Mouse (Mus musculus): ENCODE measurements around the gene Opcml. TPM values are rescaled to one million over a fixed set of nuclear protein-coding genes. Genes with fewer than 3 reads are reported as not detected.

Opcml gene
- polyA plus RNA-seq, 1 experiment: 0.06 TPM

GRCm38 (mm10) chr9:28662882-28663281 lies 872.3 kb downstream of the Opcml start:
- no peak overlapping the region for H3K4me3 ChIP-seq (ENCODE audit: insufficient read depth, poor library complexity, severe bottlenecking)
- H3K36me3 ChIP-seq (ENCODE audit: control insufficient read depth, insufficient read depth): no peaks in the 10 kb centered on the region
- no peaks in the 10 kb centered on the region for H3K79me2 ChIP-seq (ENCODE audit: control insufficient read depth, insufficient read depth)
- no peaks in the 10 kb centered on the region for H3K79me3 ChIP-seq (ENCODE audit: low read depth)
- TF ChIP-seq MYOD1 (IDR thresholded peaks at IDR 0.05; ENCODE audit: control insufficient read depth, insufficient read length, low read depth) (no peak), MAX (IDR thresholded peaks at IDR 0.05) (no peak), MYOG (IDR thresholded peaks at IDR 0.05; ENCODE audit: control insufficient read depth, extremely low read depth, insufficient read length) (no peak), FOSL1 (IDR thresholded peaks at IDR 0.05; ENCODE audit: insufficient read depth, low read length, poor library complexity, severe bottlenecking) (no peak), CEBPB (IDR thresholded peaks at IDR 0.05; ENCODE audit: low read depth) (no peak), USF1 (IDR thresholded peaks at IDR 0.05; ENCODE audit: low read depth) (no peak), CTCF (IDR thresholded peaks at IDR 0.05; ENCODE audit: control insufficient read depth, insufficient read depth, insufficient read length) (no peak)
- H3K27me3 ChIP-seq (ENCODE audit: control insufficient read depth, insufficient read depth, insufficient read length): no peaks in the 10 kb centered on the region
- no peak overlapping the region for H3ac ChIP-seq (ENCODE audit: control insufficient read depth, insufficient read length, low read depth)

GRCm38 (mm10) chr9:28680309-28680708 lies 889.7 kb downstream of the Opcml start:
- no peak overlapping the region for H3K4me3 ChIP-seq (ENCODE audit: insufficient read depth, poor library complexity, severe bottlenecking)
- H3ac ChIP-seq (ENCODE audit: control insufficient read depth, insufficient read length, low read depth): no peak overlapping the region
- H3K79me3 ChIP-seq (ENCODE audit: low read depth): no peaks in the 10 kb centered on the region
- TF ChIP-seq MYOG (IDR thresholded peaks at IDR 0.05; ENCODE audit: control insufficient read depth, extremely low read depth, insufficient read length): no peak
- no peak for TF ChIP-seq MYOD1 (IDR thresholded peaks at IDR 0.05; ENCODE audit: control insufficient read depth, insufficient read length, low read depth)
- no peak for TF ChIP-seq USF1 (IDR thresholded peaks at IDR 0.05; ENCODE audit: low read depth)
- TF ChIP-seq CTCF (IDR thresholded peaks at IDR 0.05; ENCODE audit: control insufficient read depth, insufficient read depth, insufficient read length): no peak
- no peak for TF ChIP-seq CEBPB (IDR thresholded peaks at IDR 0.05; ENCODE audit: low read depth)
- TF ChIP-seq FOSL1 (IDR thresholded peaks at IDR 0.05; ENCODE audit: insufficient read depth, low read length, poor library complexity, severe bottlenecking): no peak
- no peak for TF ChIP-seq MAX (IDR thresholded peaks at IDR 0.05)
- H3K27me3 ChIP-seq (ENCODE audit: control insufficient read depth, insufficient read depth, insufficient read length): no peaks in the 10 kb centered on the region
- H3K36me3 ChIP-seq (ENCODE audit: control insufficient read depth, insufficient read depth): no peaks in the 10 kb centered on the region
- no peaks in the 10 kb centered on the region for H3K79me2 ChIP-seq (ENCODE audit: control insufficient read depth, insufficient read depth)

GRCm38 (mm10) chr9:28681252-28682037 lies 890.9 kb downstream of the Opcml start:
- no peaks in the 10 kb centered on the region for H3K27me3 ChIP-seq (ENCODE audit: control insufficient read depth, insufficient read depth, insufficient read length)
- H3K4me3 ChIP-seq (ENCODE audit: insufficient read depth, poor library complexity, severe bottlenecking): no peak overlapping the region
- H3K79me2 ChIP-seq (ENCODE audit: control insufficient read depth, insufficient read depth): no peaks in the 10 kb centered on the region
- no peak overlapping the region for H3ac ChIP-seq (ENCODE audit: control insufficient read depth, insufficient read length, low read depth)
- no peaks in the 10 kb centered on the region for H3K79me3 ChIP-seq (ENCODE audit: low read depth)
- no peaks in the 10 kb centered on the region for H3K36me3 ChIP-seq (ENCODE audit: control insufficient read depth, insufficient read depth)
- TF ChIP-seq CTCF (IDR thresholded peaks at IDR 0.05; ENCODE audit: control insufficient read depth, insufficient read depth, insufficient read length) (no peak), MYOG (IDR thresholded peaks at IDR 0.05; ENCODE audit: control insufficient read depth, extremely low read depth, insufficient read length) (no peak), MYOD1 (IDR thresholded peaks at IDR 0.05; ENCODE audit: control insufficient read depth, insufficient read length, low read depth) (no peak), FOSL1 (IDR thresholded peaks at IDR 0.05; ENCODE audit: insufficient read depth, low read length, poor library complexity, severe bottlenecking) (no peak), USF1 (IDR thresholded peaks at IDR 0.05; ENCODE audit: low read depth) (no peak), CEBPB (IDR thresholded peaks at IDR 0.05; ENCODE audit: low read depth) (no peak), MAX (IDR thresholded peaks at IDR 0.05) (no peak)

GRCm38 (mm10) chr9:28683951-28684470 lies 893.4 kb downstream of the Opcml start:
- Histone ChIP-seq H3K36me3 (ENCODE audit: control insufficient read depth, insufficient read depth) (no peaks in the 10 kb centered on the region), H3ac (ENCODE audit: control insufficient read depth, insufficient read length, low read depth) (no peak overlapping the region), H3K79me3 (ENCODE audit: low read depth) (no peaks in the 10 kb centered on the region), H3K27me3 (ENCODE audit: control insufficient read depth, insufficient read depth, insufficient read length) (no peaks in the 10 kb centered on the region), H3K4me3 (ENCODE audit: insufficient read depth, poor library complexity, severe bottlenecking) (no peak overlapping the region), H3K79me2 (ENCODE audit: control insufficient read depth, insufficient read depth) (no peaks in the 10 kb centered on the region)
- TF ChIP-seq MYOD1 (IDR thresholded peaks at IDR 0.05; ENCODE audit: control insufficient read depth, insufficient read length, low read depth) (no peak), USF1 (IDR thresholded peaks at IDR 0.05; ENCODE audit: low read depth) (no peak)

- H3K4me3 ChIP-seq (ENCODE audit: insufficient read depth, poor library complexity, severe bottlenecking): no peak overlapping the region
- H3ac ChIP-seq (ENCODE audit: control insufficient read depth, insufficient read length, low read depth): no peak overlapping the region
- H3K79me2 ChIP-seq (ENCODE audit: control insufficient read depth, insufficient read depth): no peaks in the 10 kb centered on the region
- H3K79me3 ChIP-seq (ENCODE audit: low read depth): no peaks in the 10 kb centered on the region
- no peaks in the 10 kb centered on the region for H3K27me3 ChIP-seq (ENCODE audit: control insufficient read depth, insufficient read depth, insufficient read length)
- TF ChIP-seq FOSL1 (IDR thresholded peaks at IDR 0.05; ENCODE audit: insufficient read depth, low read length, poor library complexity, severe bottlenecking): no peak
- no peak for TF ChIP-seq CEBPB (IDR thresholded peaks at IDR 0.05; ENCODE audit: low read depth)
- no peak for TF ChIP-seq CTCF (IDR thresholded peaks at IDR 0.05; ENCODE audit: control insufficient read depth, insufficient read depth, insufficient read length)
- no peak for TF ChIP-seq MYOD1 (IDR thresholded peaks at IDR 0.05; ENCODE audit: control insufficient read depth, insufficient read length, low read depth)
- TF ChIP-seq USF1 (IDR thresholded peaks at IDR 0.05; ENCODE audit: low read depth): no peak
- no peak for TF ChIP-seq MAX (IDR thresholded peaks at IDR 0.05)
- no peak for TF ChIP-seq MYOG (IDR thresholded peaks at IDR 0.05; ENCODE audit: control insufficient read depth, extremely low read depth, insufficient read length)
- H3K36me3 ChIP-seq (ENCODE audit: control insufficient read depth, insufficient read depth): no peaks in the 10 kb centered on the region
Measured at GRCm38 (mm10) chr9:28686942-28687611, 896.5 kb downstream of the Opcml start.
